Mouse (Mus musculus): ENCODE measurements around the gene Pld2.
"Not testable (repeated sequence)": the region's sequence is repeated elsewhere in the genome, so short reads cannot be mapped to it uniquely, and the experiment has no call there.

The Pld2 gene

GRCm38 (mm10) chr11:70525726-70526125 is 14.1 kb upstream of the Pld2 start:
- no peak for DNase-seq (ENCODE audit: low spot score)

- no peak for DNase-seq (ENCODE audit: low spot score)
Measured at GRCm38 (mm10) chr11:70526211-70526610, 13.7 kb upstream of the Pld2 start.

- DNase-seq (ENCODE audit: low spot score): no peak
Measured at GRCm38 (mm10) chr11:70528610-70529009, 11.3 kb upstream of the Pld2 start.

GRCm38 (mm10) chr11:70531065-70531464 is 8.8 kb upstream of the Pld2 start:
- not testable (repeated sequence) for DNase-seq (ENCODE audit: low spot score)

- no peak for DNase-seq (ENCODE audit: low spot score)
Measured at GRCm38 (mm10) chr11:70532839-70533238, 7.0 kb upstream of the Pld2 start, which contains the start of gene Gm40193. Gene Gm40193 (minus strand): TSS chr11:70532939.

- DNase-seq (ENCODE audit: low spot score): no peak
Measured at GRCm38 (mm10) chr11:70539423-70539822, 441 bp upstream of the Pld2 start.

- DNase-seq (ENCODE audit: low spot score): no peak
Measured at GRCm38 (mm10) chr11:70540928-70541327, 1.1 kb downstream of the Pld2 start.

- no peak for DNase-seq (ENCODE audit: low spot score)
Measured at GRCm38 (mm10) chr11:70541415-70541814, 1.6 kb downstream of the Pld2 start.

- no peak for DNase-seq (ENCODE audit: low spot score)
Measured at GRCm38 (mm10) chr11:70544496-70544895, 4.6 kb downstream of the Pld2 start.

- DNase-seq (ENCODE audit: low spot score): no peak
Measured at GRCm38 (mm10) chr11:70551526-70551925, 11.7 kb downstream of the Pld2 start.

GRCm38 (mm10) chr11:70553940-70554339 is 14.1 kb downstream of the Pld2 start:
- DNase-seq (ENCODE audit: low spot score): no peak

GRCm38 (mm10) chr11:70557545-70557944 is 17.7 kb downstream of the Pld2 start:
- no peak for DNase-seq (ENCODE audit: low spot score)

GRCm38 (mm10) chr11:70561937-70562286 is 22.0 kb downstream of the Pld2 start:
- DNase-seq (ENCODE audit: low spot score): no peak

GRCm38 (mm10) chr11:70562287-70562994 is 22.6 kb downstream of the Pld2 start, which contains the start of gene Mink1:
Gene Mink1 (plus strand): TSS chr11:70562881.
- DNase-seq (ENCODE audit: low spot score): peak; percentile 87

GRCm38 (mm10) chr11:70562995-70563469 is 23.2 kb downstream of the Pld2 start:
- DNase-seq (ENCODE audit: low spot score): no peak

GRCm38 (mm10) chr11:70563470-70564275 is 23.8 kb downstream of the Pld2 start:
- peak; percentile 47 for DNase-seq (ENCODE audit: low spot score)

GRCm38 (mm10) chr11:70564276-70564873 is 24.5 kb downstream of the Pld2 start:
- DNase-seq (ENCODE audit: low spot score): no peak

GRCm38 (mm10) chr11:70566586-70566985 is 26.7 kb downstream of the Pld2 start:
- DNase-seq (ENCODE audit: low spot score): no peak

GRCm38 (mm10) chr11:70570614-70571013 is 30.8 kb downstream of the Pld2 start:
- DNase-seq (ENCODE audit: low spot score): not testable (repeated sequence)

GRCm38 (mm10) chr11:70571641-70572040 is 31.8 kb downstream of the Pld2 start:
- no peak for DNase-seq (ENCODE audit: low spot score)

- DNase-seq (ENCODE audit: low spot score): no peak
Measured at GRCm38 (mm10) chr11:70572348-70572902, 32.6 kb downstream of the Pld2 start.

- DNase-seq (ENCODE audit: low spot score): no peak
Measured at GRCm38 (mm10) chr11:70573872-70574271, 34.0 kb downstream of the Pld2 start.
